Mouse (Mus musculus): Measurements from ENCODE around the gene Ajap1. TPM values are rescaled to one million over a fixed set of nuclear protein-coding genes. Genes with fewer than 3 reads are reported as not detected.

The Ajap1 gene
- 0.10 and 0.14 TPM in 2 replicates for polyA plus RNA-seq (2015; fragmentation: Nextera tagmentation; extraction: Ambion mirVana)

GRCm38 (mm10) chr4:153482459-153483338, at the start of gene Ajap1:
Gene Ajap1 (minus strand): TSS chr4:153482811.

Data from spleen, postnatal 0 days (tissue).